Mouse (Mus musculus): ENCODE results near the gene Fgd4. TPM values are rescaled to one million over a fixed set of nuclear protein-coding genes. Genes with fewer than 3 reads are reported as not detected.
"Not testable (repeated sequence)": the region's sequence is repeated elsewhere in the genome, so short reads cannot be mapped to it uniquely, and the experiment has no call there.

Fgd4 gene
- polyA plus RNA-seq, 1 experiment from 2014 or later = 27.1 TPM

GRCm38 (mm10) chr16:16473451-16473850, 126.9 kb downstream of the Fgd4 start:
- H3K9ac ChIP-seq (replicated peaks); H3K4me3 ChIP-seq; H3K4me1 ChIP-seq; H3K9me3 ChIP-seq; H3K27ac ChIP-seq (replicated peaks); H3K27me3 ChIP-seq; ATAC-seq (replicated peaks); H3K4me2 ChIP-seq (replicated peaks): not testable (repeated sequence)
- H3K36me3 ChIP-seq = peaks cover 40% of the 10 kb centered on the region
- 91% methylated on average over 10 of the region's 10 CpGs for WGBS

GRCm38 (mm10) chr16:16450021-16450420, 150.3 kb downstream of the Fgd4 start:
- Histone ChIP-seq H3K36me3 (peaks cover 34% of the 10 kb centered on the region), H3K9me3 (no peaks in the 10 kb centered on the region), H3K27me3 (no peaks in the 10 kb centered on the region), H3K4me2 (replicated peaks) (no peak overlapping the region), H3K27ac (replicated peaks) (no peak overlapping the region), H3K4me1 (no peaks in the 10 kb centered on the region), H3K4me3 (no peak overlapping the region), H3K9ac (replicated peaks) (no peak overlapping the region)
- no peak for ATAC-seq (replicated peaks)
- 96% methylated on average over 1 of the region's 1 CpGs for WGBS

DNA sequence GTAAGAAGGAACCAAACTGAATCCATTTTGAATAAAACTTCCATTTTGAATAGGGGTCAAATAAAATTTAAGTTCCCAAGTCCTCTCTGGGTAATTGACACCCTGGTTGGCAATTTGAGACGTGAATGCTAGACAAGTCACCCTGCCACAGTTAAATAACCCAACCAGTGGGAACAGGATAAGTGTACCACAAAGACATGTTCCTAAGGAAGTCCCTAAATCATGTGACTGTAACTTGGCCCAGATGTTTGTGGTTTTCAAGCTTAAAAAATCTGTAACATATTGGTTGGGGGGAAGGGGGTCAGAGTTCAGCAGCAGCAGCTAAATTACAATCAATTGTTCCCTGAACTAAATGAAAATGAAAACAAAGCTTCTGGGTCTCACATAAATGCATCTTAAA, 161.9 kb downstream of the Fgd4 start:
- Histone ChIP-seq H3K4me3 (no peak overlapping the region), H3K36me3 (peaks cover 23% of the 10 kb centered on the region), H3K27ac (replicated peaks) (no peak overlapping the region), H3K27me3 (no peaks in the 10 kb centered on the region), H3K4me2 (replicated peaks) (no peak overlapping the region), H3K9me3 (no peaks in the 10 kb centered on the region), H3K4me1 (no peaks in the 10 kb centered on the region), H3K9ac (replicated peaks) (no peak overlapping the region)
- 80% methylated on average over 1 of the region's 1 CpGs for WGBS
- no peak for ATAC-seq (replicated peaks)

DNA sequence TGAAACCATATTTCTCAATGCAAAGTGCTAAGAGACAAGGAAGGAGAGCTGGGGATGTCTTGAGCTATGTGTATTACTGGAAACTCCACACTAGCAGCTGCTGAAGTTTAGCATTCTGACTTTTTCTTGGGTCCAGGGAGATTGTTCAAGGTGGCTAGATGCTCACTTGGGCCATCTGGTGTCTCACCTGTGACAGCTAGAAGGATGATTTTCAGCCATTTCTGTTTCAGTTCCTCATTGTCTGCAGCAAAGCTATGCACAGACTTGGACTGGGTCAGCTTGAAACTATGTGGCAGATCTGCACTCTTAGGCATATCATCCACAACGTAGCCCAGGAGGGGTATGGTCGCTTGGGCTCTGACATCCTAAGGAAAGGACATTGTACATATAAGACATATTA, 177.9 kb downstream of the Fgd4 start:
- H3K9ac ChIP-seq (replicated peaks) = no peak overlapping the region
- WGBS = 96% methylated on average over 2 of the region's 2 CpGs
- no peak for ATAC-seq (replicated peaks)
- H3K4me3 ChIP-seq = no peak overlapping the region
- no peak overlapping the region for H3K27ac ChIP-seq (replicated peaks)
- no peaks in the 10 kb centered on the region for H3K27me3 ChIP-seq
- no peak overlapping the region for H3K4me2 ChIP-seq (replicated peaks)
- H3K36me3 ChIP-seq = peaks cover 57% of the 10 kb centered on the region
- no peaks in the 10 kb centered on the region for H3K9me3 ChIP-seq
- H3K4me1 ChIP-seq = no peaks in the 10 kb centered on the region

GRCm38 (mm10) chr16:16367217-16367616, 233.1 kb downstream of the Fgd4 start:
- H3K27ac ChIP-seq (replicated peaks); H3K9me3 ChIP-seq; H3K9ac ChIP-seq (replicated peaks); H3K4me1 ChIP-seq; H3K4me2 ChIP-seq (replicated peaks); H3K27me3 ChIP-seq; ATAC-seq (replicated peaks); H3K36me3 ChIP-seq; H3K4me3 ChIP-seq: not testable (repeated sequence)
- 71% methylated on average over 9 of the region's 9 CpGs for WGBS

Other genes with a start within 250 kb of the Fgd4 start
- 93.9 and 97.3 TPM in 2 replicates for gene Dnm1l, start 241.6 kb downstream of the Fgd4 start, polyA plus RNA-seq (2015; fragmentation: Nextera tagmentation; extraction: Ambion mirVana)
- not detected in 2 replicates for gene Olfr19, start 75.9 kb upstream of the Fgd4 start, polyA plus RNA-seq (2015; fragmentation: Nextera tagmentation; extraction: Ambion mirVana)
- 9.7 and 11.3 TPM in 2 replicates for gene Spag6l, start 228.9 kb upstream of the Fgd4 start, polyA plus RNA-seq (2015; fragmentation: Nextera tagmentation; extraction: Ambion mirVana)

Data from forebrain, embryonic 15.5 days (tissue).